Mouse (Mus musculus) limb, embryonic 10.5 days (tissue): Measurements from ENCODE around the gene Rgl3. TPM values are rescaled to one million over a fixed set of nuclear protein-coding genes. Genes with fewer than 3 reads are reported as not detected.

Experiments
- DNase-seq: peaks from one replicate; pipeline ENCODE4 v3.0.0-alpha.2; 2017; ENCODE audit warnings: low spot score
- H3K27ac ChIP-seq: fragments of 300-500 bp; sonication (generic); 2 replicates; pipeline ENCODE4 v1.5.1; 2016; ENCODE audit warnings: mild to moderate bottlenecking
- H3K27me3 ChIP-seq: fragments of 300-500 bp; sonication (generic); 2 replicates; pipeline ENCODE4 v1.6.1; 2016; ENCODE audit warnings: low read depth, mild to moderate bottlenecking; ENCODE audit not compliant: poor library complexity, severe bottlenecking
- H3K36me3 ChIP-seq: fragments of 300-500 bp; sonication (generic); 2 replicates; pipeline ENCODE4 v1.6.1; 2016; ENCODE audit warnings: mild to moderate bottlenecking, moderate library complexity
- H3K4me1 ChIP-seq: fragments of 300-500 bp; sonication (generic); 2 replicates; pipeline ENCODE4 v1.6.1; 2016
- H3K4me3 ChIP-seq: fragments of 300-500 bp; sonication (generic); 2 replicates; pipeline ENCODE4 v1.5.1; 2016; ENCODE audit warnings: mild to moderate bottlenecking, moderate library complexity
- H3K9me3 ChIP-seq: fragments of 300-500 bp; sonication (generic); replicated peaks from 2 replicates; pipeline ENCODE4 v1.6.1; 2016; ENCODE audit warnings: mild to moderate bottlenecking
- WGBS: fragments of 180-500 bp; shearing (Covaris S2); methylation state at CpG from one replicate; pipeline ENCODE4 v1.1.7; 2016; 5-methylcytosine and 5-hydroxymethylcytosine counted together
- polyA plus RNA-seq: library from polyadenylated mRNA; unstranded; fragments of >200 nt; fragmentation: Nextera tagmentation; extraction: Ambion mirVana; gene quantifications from 2 replicates; pipeline ENCODE4 v1.2.1, GENCODE M21; 2016

Gene Rgl3
- polyA plus RNA-seq, result 5.1 and 5.7 TPM in 2 replicates

DNA sequence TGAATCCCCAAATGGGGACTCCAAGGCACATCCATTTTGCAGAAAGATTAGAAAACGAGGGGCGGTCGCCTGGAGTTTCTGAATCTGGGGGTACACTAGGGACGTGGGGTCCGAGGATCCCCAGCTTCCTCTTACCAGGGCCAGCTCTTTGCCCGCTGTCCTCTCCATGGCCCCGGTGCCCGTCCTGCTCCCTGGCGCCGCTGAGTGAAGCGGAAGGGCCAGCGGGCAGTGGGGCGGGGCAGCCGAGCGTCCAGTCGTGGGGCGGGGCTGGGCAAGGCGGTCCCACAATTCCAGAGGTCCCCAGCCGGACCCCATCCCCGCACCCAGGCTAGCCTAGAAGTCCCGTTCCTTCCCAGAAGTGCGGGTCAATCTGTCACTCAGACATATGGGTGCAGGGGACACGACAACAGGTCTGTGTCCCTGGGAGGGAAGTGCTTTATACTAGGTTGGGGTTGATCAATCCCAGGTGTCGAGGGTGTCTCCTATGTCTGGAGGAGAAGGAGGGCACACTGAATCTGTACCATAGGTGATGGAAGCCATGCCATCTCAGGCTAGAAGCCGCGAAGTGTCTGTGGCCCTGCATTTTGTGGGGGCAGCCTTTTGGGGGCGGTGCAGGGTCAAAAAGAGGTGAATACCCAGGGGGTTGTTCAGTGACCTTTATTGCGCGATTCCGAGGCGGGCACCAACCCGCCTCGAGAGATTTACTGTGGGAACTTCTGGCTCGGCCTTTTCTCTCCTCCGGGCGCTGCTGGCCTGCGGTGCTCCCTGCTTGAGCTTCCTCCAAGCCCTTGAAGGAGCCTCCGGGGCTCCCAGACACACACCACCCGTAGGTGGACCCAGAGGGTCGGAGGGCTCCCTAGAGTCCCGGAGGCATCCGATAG lies at the start of gene Rgl3:
TSS of gene Rgl3 (minus strand) at position 217 of the 881 bp plus-strand sequence.
- H3K27me3 ChIP-seq, result peaks cover 95% of the 10 kb centered on the region
- peaks cover 30% of the 10 kb centered on the region for H3K4me1 ChIP-seq
- DNase-seq, result peak; percentile 76
- under 1% methylated on average over 42 of the region's 42 CpGs for WGBS
- no peaks in the 10 kb centered on the region for H3K36me3 ChIP-seq
- peak within 1 kb of the TSS; percentile 59 for H3K4me3 ChIP-seq
- H3K27ac ChIP-seq, result peak within 1 kb of the TSS; percentile 40; the same call in 1 of the 2 replicates
- no peaks in the 10 kb centered on the region for H3K9me3 ChIP-seq

GRCm38 (mm10) chr9:22037826-22038225 lies 48.6 kb upstream of the Rgl3 start:
- DNase-seq, result no peak
- 81% methylated on average over 10 of the region's 10 CpGs for WGBS
- H3K27ac ChIP-seq, result no peak overlapping the region

DNA sequence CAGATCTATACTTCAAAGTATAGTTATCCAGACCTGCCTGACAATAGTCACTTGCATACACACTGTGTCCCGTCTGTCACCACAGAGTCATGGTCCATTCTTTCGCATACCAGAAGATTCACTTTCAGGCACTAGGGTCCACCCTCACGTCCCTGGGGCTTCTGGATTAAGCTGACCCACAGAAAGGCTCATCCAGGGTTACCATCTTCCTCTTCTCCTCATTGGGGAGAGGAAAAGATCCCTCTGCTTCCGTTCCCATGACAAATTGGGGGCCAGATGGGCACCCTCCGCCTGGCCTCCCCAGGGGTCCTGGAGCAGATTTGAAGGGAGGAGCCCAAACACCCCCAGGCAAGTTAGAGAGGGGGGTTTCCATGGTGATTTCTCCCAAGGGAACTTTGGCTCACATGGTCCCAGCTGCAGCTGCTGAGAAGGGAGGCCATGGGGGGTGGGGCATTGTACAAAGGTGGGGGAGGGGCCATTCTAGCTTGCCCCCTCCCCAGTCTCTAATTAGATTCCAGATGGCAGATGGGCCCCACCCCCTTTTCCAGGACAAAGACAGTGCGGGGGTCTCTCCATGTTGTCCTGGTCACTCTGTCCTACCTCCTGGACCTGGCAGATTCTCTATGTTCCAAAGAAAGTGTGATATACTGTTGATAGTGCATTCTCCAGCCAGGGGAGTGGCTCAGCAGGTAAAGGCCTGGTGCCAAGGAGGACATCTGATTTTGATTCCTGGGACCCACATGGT lies 46.2 kb upstream of the Rgl3 start:
- 64% methylated on average over 6 of the region's 6 CpGs for WGBS
- no peaks in the 10 kb centered on the region for H3K36me3 ChIP-seq

More at GRCm38 (mm10) chr9:22037826-22038225, 48.6 kb upstream of the Rgl3 start:
- H3K4me1 ChIP-seq, result peaks cover 7% of the 10 kb centered on the region
- no peak overlapping the region for H3K4me3 ChIP-seq
- no peaks in the 10 kb centered on the region for H3K27me3 ChIP-seq
- no peaks in the 10 kb centered on the region for H3K36me3 ChIP-seq
- H3K9me3 ChIP-seq, result no peaks in the 10 kb centered on the region

GRCm38 (mm10) chr9:22030386-22030785 lies 41.1 kb upstream of the Rgl3 start:
- H3K36me3 ChIP-seq, result no peaks in the 10 kb centered on the region
- DNase-seq, result no peak
- no peak overlapping the region for H3K4me3 ChIP-seq
- no peaks in the 10 kb centered on the region for H3K9me3 ChIP-seq
- peaks cover 2% of the 10 kb centered on the region for H3K4me1 ChIP-seq
- H3K27ac ChIP-seq, result no peak overlapping the region
- WGBS, result 93% methylated on average over 9 of the region's 9 CpGs
- H3K27me3 ChIP-seq, result no peaks in the 10 kb centered on the region

More for the DNA sequence above, 46.2 kb upstream of the Rgl3 start:
- Histone ChIP-seq H3K4me1 (peaks cover 7% of the 10 kb centered on the region), H3K27ac (no peak overlapping the region), H3K4me3 (no peak overlapping the region), H3K27me3 (no peaks in the 10 kb centered on the region), H3K9me3 (no peaks in the 10 kb centered on the region)
- DNase-seq, result no peak

- WGBS, result 69% methylated on average over 7 of the region's 7 CpGs
- no peak overlapping the region for H3K27ac ChIP-seq
- H3K4me3 ChIP-seq, result no peak overlapping the region
- no peaks in the 10 kb centered on the region for H3K9me3 ChIP-seq
- no peak for DNase-seq
- H3K36me3 ChIP-seq, result no peaks in the 10 kb centered on the region
- no peaks in the 10 kb centered on the region for H3K27me3 ChIP-seq
- H3K4me1 ChIP-seq, result peaks cover 8% of the 10 kb centered on the region
These were observed 39.2 kb upstream of the Rgl3 start for GRCm38 (mm10) chr9:22028467-22028866.

DNA sequence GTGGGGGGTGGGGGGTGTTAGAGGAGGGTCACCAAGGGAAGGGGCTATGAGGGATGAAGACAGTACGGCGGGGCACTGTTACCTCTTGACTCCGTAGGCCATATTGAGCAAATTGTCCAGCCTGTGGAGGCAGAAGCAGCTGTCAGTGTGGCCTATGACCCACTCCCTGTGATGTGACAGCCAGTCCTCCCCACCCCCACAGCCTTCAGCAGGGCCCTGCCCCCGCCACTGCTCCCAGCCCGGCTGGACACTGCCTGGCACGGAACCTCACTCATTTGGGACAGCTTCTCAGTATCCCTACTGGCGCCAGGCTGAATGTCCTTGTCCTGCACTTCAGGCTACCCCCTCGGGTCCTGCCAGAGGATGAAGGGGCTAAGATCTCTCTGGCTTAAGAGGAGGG lies 35.3 kb upstream of the Rgl3 start:
- peaks cover 8% of the 10 kb centered on the region for H3K4me1 ChIP-seq
- no peaks in the 10 kb centered on the region for H3K36me3 ChIP-seq
- H3K4me3 ChIP-seq, result no peak overlapping the region
- H3K9me3 ChIP-seq, result no peaks in the 10 kb centered on the region
- DNase-seq, result no peak
- H3K27ac ChIP-seq, result no peak overlapping the region
- 61% methylated on average over 8 of the region's 8 CpGs for WGBS
- no peaks in the 10 kb centered on the region for H3K27me3 ChIP-seq

GRCm38 (mm10) chr9:22017208-22017825 lies 28.1 kb upstream of the Rgl3 start:
- H3K27me3 ChIP-seq, result no peaks in the 10 kb centered on the region
- WGBS, result 82% methylated on average over 7 of the region's 7 CpGs
- H3K9me3 ChIP-seq, result no peaks in the 10 kb centered on the region
- H3K4me1 ChIP-seq, result no peaks in the 10 kb centered on the region
- H3K4me3 ChIP-seq, result no peak overlapping the region
- H3K27ac ChIP-seq, result no peak overlapping the region
- peaks cover 32% of the 10 kb centered on the region for H3K36me3 ChIP-seq
- DNase-seq, result no peak

- DNase-seq, result no peak
- H3K4me3 ChIP-seq, result no peak overlapping the region
- no peaks in the 10 kb centered on the region for H3K27me3 ChIP-seq
- 70% methylated on average over 10 of the region's 10 CpGs for WGBS
- no peaks in the 10 kb centered on the region for H3K4me1 ChIP-seq
- 0 out of 2 replicates have a peak overlapping the region, but pooled peaks have one; percentile 10 for H3K27ac ChIP-seq
- no peaks in the 10 kb centered on the region for H3K9me3 ChIP-seq
- peaks cover 42% of the 10 kb centered on the region for H3K36me3 ChIP-seq
These were observed 27.0 kb upstream of the Rgl3 start for GRCm38 (mm10) chr9:22016245-22016644.

DNA sequence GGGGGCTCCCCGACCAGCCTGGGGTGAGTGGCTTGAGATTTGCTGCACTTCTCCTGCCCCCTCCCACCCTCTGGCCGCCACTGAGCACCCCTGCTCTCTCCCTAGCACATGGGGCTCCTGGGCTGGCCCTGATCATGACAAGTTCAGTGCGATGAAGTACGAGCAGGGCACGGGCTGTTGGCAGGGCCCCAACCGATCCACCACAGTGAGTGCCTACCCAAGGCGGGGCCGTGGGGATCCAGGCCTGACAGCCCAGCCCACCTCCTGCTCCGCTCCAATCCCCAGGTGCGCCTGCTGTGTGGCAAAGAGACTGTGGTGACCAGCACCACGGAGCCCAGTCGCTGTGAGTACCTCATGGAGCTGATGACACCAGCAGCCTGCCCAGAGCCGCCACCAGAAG lies 23.5 kb upstream of the Rgl3 start:
- H3K27ac ChIP-seq, result no peak overlapping the region
- H3K4me3 ChIP-seq, result no peak overlapping the region
- WGBS, result 92% methylated on average over 13 of the region's 13 CpGs
- no peaks in the 10 kb centered on the region for H3K9me3 ChIP-seq
- peaks cover 77% of the 10 kb centered on the region for H3K36me3 ChIP-seq
- DNase-seq, result no peak
- H3K4me1 ChIP-seq, result no peaks in the 10 kb centered on the region
- H3K27me3 ChIP-seq, result no peaks in the 10 kb centered on the region

DNA sequence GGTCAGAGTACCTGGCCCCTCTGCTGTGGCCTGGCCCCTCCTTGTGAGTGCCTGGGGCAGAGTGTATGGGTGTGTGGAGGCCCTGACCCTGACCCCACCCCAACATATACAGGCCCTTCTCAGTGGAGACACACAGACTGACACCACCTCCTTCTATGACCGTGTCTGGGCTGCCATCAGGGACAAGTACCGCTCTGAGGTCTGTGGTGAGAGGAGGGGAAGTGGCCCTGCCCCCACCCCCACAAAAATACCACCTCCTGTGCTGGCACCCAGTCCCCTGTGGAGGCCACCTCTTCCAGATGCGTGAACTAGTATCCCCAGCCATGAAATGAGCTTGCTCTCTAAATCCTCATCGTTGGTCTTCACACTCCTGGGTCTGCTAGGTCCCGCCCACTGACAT lies 21.8 kb upstream of the Rgl3 start:
- peaks cover 94% of the 10 kb centered on the region for H3K36me3 ChIP-seq

DNA sequence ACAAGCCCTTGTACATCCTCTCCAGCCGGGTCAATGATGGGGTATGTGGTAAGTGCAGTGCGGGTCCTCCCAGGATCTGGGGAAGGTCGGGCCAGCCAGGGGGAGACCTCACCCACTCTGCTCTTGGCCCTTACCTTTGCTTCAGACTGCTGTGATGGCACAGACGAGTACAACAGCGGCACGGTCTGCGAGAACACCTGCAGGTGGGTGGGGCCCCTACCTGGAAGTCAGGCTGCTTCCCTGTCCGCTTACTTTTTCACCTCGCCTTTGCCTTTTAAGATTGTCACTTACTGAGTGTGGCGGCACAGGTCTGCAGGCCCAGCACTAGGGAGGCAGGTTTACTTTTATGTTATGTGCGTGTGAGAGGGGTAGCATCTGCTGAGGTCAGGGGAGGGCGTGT lies 15.3 kb upstream of the Rgl3 start:
- peaks cover 58% of the 10 kb centered on the region for H3K36me3 ChIP-seq
- WGBS, result 94% methylated on average over 12 of the region's 12 CpGs
- H3K27ac ChIP-seq, result no peak overlapping the region
- DNase-seq, result no peak
- H3K4me1 ChIP-seq, result peaks cover 30% of the 10 kb centered on the region
- no peak overlapping the region for H3K4me3 ChIP-seq
- no peaks in the 10 kb centered on the region for H3K27me3 ChIP-seq
- no peaks in the 10 kb centered on the region for H3K9me3 ChIP-seq

More for the DNA sequence above, 21.8 kb upstream of the Rgl3 start:
- no peak for DNase-seq
- WGBS, result 93% methylated on average over 5 of the region's 5 CpGs
- 0 out of 2 replicates have a peak, but pooled peaks cover 3% of the 10 kb centered on the region for H3K4me1 ChIP-seq
- no peak overlapping the region for H3K27ac ChIP-seq
- H3K27me3 ChIP-seq, result no peaks in the 10 kb centered on the region
- no peak overlapping the region for H3K4me3 ChIP-seq
- H3K9me3 ChIP-seq, result no peaks in the 10 kb centered on the region

GRCm38 (mm10) chr9:22003163-22003554 lies 13.9 kb upstream of the Rgl3 start:
- Histone ChIP-seq H3K36me3 (peaks cover 45% of the 10 kb centered on the region), H3K4me1 (peaks cover 30% of the 10 kb centered on the region), H3K9me3 (no peaks in the 10 kb centered on the region), H3K4me3 (peak overlapping the region; percentile 76), H3K27me3 (no peaks in the 10 kb centered on the region), H3K27ac (peak overlapping the region; percentile 81)
- WGBS, result 1% methylated on average over 18 of the region's 18 CpGs
- DNase-seq, result no peak
